Mouse (Mus musculus): Measurements from ENCODE around the gene Trappc6b. TPM values are rescaled to one million over a fixed set of nuclear protein-coding genes. Genes with fewer than 3 reads are reported as not detected.
"Not testable (repeated sequence)": the region's sequence is repeated elsewhere in the genome, so short reads cannot be mapped to it uniquely, and the experiment has no call there.

Trappc6b gene
- polyA plus RNA-seq, 1 experiment: 38.7 TPM

- Histone ChIP-seq H3K79me2 (ENCODE audit: control insufficient read depth, insufficient read depth) (peaks cover 46% of the 10 kb centered on the region), H3K4me3 (ENCODE audit: insufficient read depth, poor library complexity, severe bottlenecking) (peak within 1 kb of the TSS; percentile 93), H3K36me3 (ENCODE audit: control insufficient read depth, insufficient read depth) (peaks cover 37% of the 10 kb centered on the region), H3ac (ENCODE audit: control insufficient read depth, insufficient read length, low read depth) (peak within 1 kb of the TSS; percentile 92), H3K27me3 (ENCODE audit: control insufficient read depth, insufficient read depth, insufficient read length) (no peaks in the 10 kb centered on the region), H3K79me3 (ENCODE audit: low read depth) (peaks cover 31% of the 10 kb centered on the region)
- TF ChIP-seq CEBPB (IDR thresholded peaks at IDR 0.05; ENCODE audit: low read depth) (no peak), MAX (IDR thresholded peaks at IDR 0.05) (peak; percentile 67)
These were observed 5.3 kb upstream of the Trappc6b start, which contains the start of gene Pnn for GRCm38 (mm10) chr12:59066448-59067077. Gene Pnn, plus strand, starts transcription at chr12:59066884.

- Histone ChIP-seq H3K36me3 (ENCODE audit: control insufficient read depth, insufficient read depth) (peaks cover 29% of the 10 kb centered on the region), H3K79me2 (ENCODE audit: control insufficient read depth, insufficient read depth) (peaks cover 47% of the 10 kb centered on the region), H3K4me3 (ENCODE audit: insufficient read depth, poor library complexity, severe bottlenecking) (peak overlapping the region; percentile 28), H3K79me3 (ENCODE audit: low read depth) (peaks cover 29% of the 10 kb centered on the region), H3K27me3 (ENCODE audit: control insufficient read depth, insufficient read depth, insufficient read length) (no peaks in the 10 kb centered on the region), H3ac (ENCODE audit: control insufficient read depth, insufficient read length, low read depth) (no peak overlapping the region)
- TF ChIP-seq FOSL1 (IDR thresholded peaks at IDR 0.05; ENCODE audit: insufficient read depth, low read length, poor library complexity, severe bottlenecking) (no peak), USF1 (IDR thresholded peaks at IDR 0.05; ENCODE audit: low read depth) (no peak), CEBPB (IDR thresholded peaks at IDR 0.05; ENCODE audit: low read depth) (no peak), MAX (IDR thresholded peaks at IDR 0.05) (no peak), MYOG (IDR thresholded peaks at IDR 0.05; ENCODE audit: control insufficient read depth, extremely low read depth, insufficient read length) (no peak), MYOD1 (IDR thresholded peaks at IDR 0.05; ENCODE audit: control insufficient read depth, insufficient read length, low read depth) (no peak), CTCF (IDR thresholded peaks at IDR 0.05; ENCODE audit: control insufficient read depth, insufficient read depth, insufficient read length) (no peak)
These were observed 4.5 kb upstream of the Trappc6b start for GRCm38 (mm10) chr12:59065776-59066175.

- no peak for TF ChIP-seq MYOD1 (IDR thresholded peaks at IDR 0.05; ENCODE audit: control insufficient read depth, insufficient read length, low read depth)
- no peak for TF ChIP-seq MAX (IDR thresholded peaks at IDR 0.05)
- no peak for TF ChIP-seq MYOG (IDR thresholded peaks at IDR 0.05; ENCODE audit: control insufficient read depth, extremely low read depth, insufficient read length)
- TF ChIP-seq USF1 (IDR thresholded peaks at IDR 0.05; ENCODE audit: low read depth): no peak
- no peak for TF ChIP-seq CTCF (IDR thresholded peaks at IDR 0.05; ENCODE audit: control insufficient read depth, insufficient read depth, insufficient read length)
- TF ChIP-seq CEBPB (IDR thresholded peaks at IDR 0.05; ENCODE audit: low read depth): no peak
- TF ChIP-seq FOSL1 (IDR thresholded peaks at IDR 0.05; ENCODE audit: insufficient read depth, low read length, poor library complexity, severe bottlenecking): no peak
- Histone ChIP-seq H3K27me3 (ENCODE audit: control insufficient read depth, insufficient read depth, insufficient read length) (no peaks in the 10 kb centered on the region), H3K4me3 (ENCODE audit: insufficient read depth, poor library complexity, severe bottlenecking) (no peak overlapping the region), H3K79me3 (ENCODE audit: low read depth) (peaks cover 35% of the 10 kb centered on the region), H3K36me3 (ENCODE audit: control insufficient read depth, insufficient read depth) (peaks cover 19% of the 10 kb centered on the region), H3ac (ENCODE audit: control insufficient read depth, insufficient read length, low read depth) (no peak overlapping the region), H3K79me2 (ENCODE audit: control insufficient read depth, insufficient read depth) (peaks cover 47% of the 10 kb centered on the region)
These were observed 3.6 kb upstream of the Trappc6b start for GRCm38 (mm10) chr12:59064837-59065236.

GRCm38 (mm10) chr12:59060322-59060721 lies 950 bp downstream of the Trappc6b start:
- Histone ChIP-seq H3K79me2 (ENCODE audit: control insufficient read depth, insufficient read depth) (peaks cover 61% of the 10 kb centered on the region), H3K79me3 (ENCODE audit: low read depth) (peaks cover 52% of the 10 kb centered on the region)

GRCm38 (mm10) chr12:59058242-59058641 lies 3.0 kb downstream of the Trappc6b start:
- not testable (repeated sequence) for H3K4me3 ChIP-seq (ENCODE audit: insufficient read depth, poor library complexity, severe bottlenecking); H3ac ChIP-seq (ENCODE audit: control insufficient read depth, insufficient read length, low read depth); H3K27me3 ChIP-seq (ENCODE audit: control insufficient read depth, insufficient read depth, insufficient read length)
- peaks cover 33% of the 10 kb centered on the region for H3K36me3 ChIP-seq (ENCODE audit: control insufficient read depth, insufficient read depth)
- H3K79me2 ChIP-seq (ENCODE audit: control insufficient read depth, insufficient read depth): peaks cover 82% of the 10 kb centered on the region
- peaks cover 71% of the 10 kb centered on the region for H3K79me3 ChIP-seq (ENCODE audit: low read depth)

More at GRCm38 (mm10) chr12:59060322-59060721, 950 bp downstream of the Trappc6b start:
- Histone ChIP-seq H3ac (ENCODE audit: control insufficient read depth, insufficient read length, low read depth) (peak overlapping the region; percentile 63), H3K36me3 (ENCODE audit: control insufficient read depth, insufficient read depth) (peaks cover 27% of the 10 kb centered on the region), H3K27me3 (ENCODE audit: control insufficient read depth, insufficient read depth, insufficient read length) (no peaks in the 10 kb centered on the region), H3K4me3 (ENCODE audit: insufficient read depth, poor library complexity, severe bottlenecking) (peak overlapping the region; percentile 84)
- no peak for TF ChIP-seq MYOD1 (IDR thresholded peaks at IDR 0.05; ENCODE audit: control insufficient read depth, insufficient read length, low read depth)
- no peak for TF ChIP-seq FOSL1 (IDR thresholded peaks at IDR 0.05; ENCODE audit: insufficient read depth, low read length, poor library complexity, severe bottlenecking)
- TF ChIP-seq MAX (IDR thresholded peaks at IDR 0.05): no peak
- no peak for TF ChIP-seq CEBPB (IDR thresholded peaks at IDR 0.05; ENCODE audit: low read depth)
- no peak for TF ChIP-seq MYOG (IDR thresholded peaks at IDR 0.05; ENCODE audit: control insufficient read depth, extremely low read depth, insufficient read length)
- no peak for TF ChIP-seq USF1 (IDR thresholded peaks at IDR 0.05; ENCODE audit: low read depth)
- no peak for TF ChIP-seq CTCF (IDR thresholded peaks at IDR 0.05; ENCODE audit: control insufficient read depth, insufficient read depth, insufficient read length)

- Histone ChIP-seq H3K36me3 (ENCODE audit: control insufficient read depth, insufficient read depth) (peaks cover 44% of the 10 kb centered on the region), H3K4me3 (ENCODE audit: insufficient read depth, poor library complexity, severe bottlenecking) (no peak overlapping the region), H3K27me3 (ENCODE audit: control insufficient read depth, insufficient read depth, insufficient read length) (no peaks in the 10 kb centered on the region), H3K79me2 (ENCODE audit: control insufficient read depth, insufficient read depth) (peaks cover 100% of the 10 kb centered on the region), H3K79me3 (ENCODE audit: low read depth) (peaks cover 87% of the 10 kb centered on the region), H3ac (ENCODE audit: control insufficient read depth, insufficient read length, low read depth) (no peak overlapping the region)
- TF ChIP-seq FOSL1 (IDR thresholded peaks at IDR 0.05; ENCODE audit: insufficient read depth, low read length, poor library complexity, severe bottlenecking): no peak
These were observed 5.0 kb downstream of the Trappc6b start for GRCm38 (mm10) chr12:59056222-59056621.

Measured in C2C12 (cell line).